Mouse (Mus musculus): ENCODE measurements at regions not wholly inside any gene's neighbourhood (a gene's known extent, or its start where the extent isn't known, plus 50 kb on each side); places are given as distances from the start of the nearest gene placed in this dataset.

DNA sequence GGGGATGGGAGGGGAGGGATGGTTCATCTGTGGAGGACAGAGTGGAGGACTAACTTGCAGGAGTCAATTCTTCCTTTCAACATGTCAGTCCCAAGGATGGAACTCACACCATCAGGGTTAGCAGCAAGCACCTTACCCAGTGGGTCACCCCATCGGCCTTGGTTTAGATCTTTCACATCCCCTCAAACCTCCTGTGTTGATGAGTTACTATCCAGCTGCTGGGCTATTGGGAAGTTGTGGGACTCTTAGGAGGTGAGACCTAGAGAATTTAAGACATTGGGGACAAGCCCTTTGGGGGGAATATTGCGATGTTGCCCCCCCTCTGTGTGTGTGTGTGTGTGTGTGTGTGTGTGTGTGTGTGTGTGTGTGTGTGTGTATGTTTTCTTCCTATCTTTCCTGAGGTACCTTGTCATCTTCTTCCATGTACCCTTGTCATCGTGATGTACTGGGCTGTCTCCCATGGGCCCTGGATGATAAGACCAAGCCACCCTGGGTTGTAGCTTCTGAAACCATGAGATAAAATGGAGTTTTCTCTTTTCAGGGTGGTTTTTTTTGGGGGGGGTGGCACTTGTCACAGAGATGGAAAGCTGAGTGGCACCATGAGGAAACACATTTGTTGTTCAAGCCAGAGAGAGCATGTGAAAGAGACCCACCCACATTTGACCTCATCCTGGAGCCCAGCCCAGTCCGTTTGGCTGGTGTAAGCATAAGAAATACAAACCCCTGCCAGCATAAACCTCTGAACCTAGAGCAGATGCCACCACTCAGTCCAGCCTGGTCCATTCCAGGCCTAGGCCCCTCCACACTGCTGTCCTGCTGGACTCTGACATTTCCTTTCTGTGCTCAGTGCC, 98.3 kb upstream of the Bod1 start:
- TF ChIP-seq POLR2A (IDR thresholded peaks at IDR 0.05; ENCODE audit: borderline replicate concordance, low read depth, low read length), result no peak
- TF ChIP-seq CTCF (IDR thresholded peaks at IDR 0.05; ENCODE audit: low read depth, low read length), result no peak
